Mouse (Mus musculus): Measurements from ENCODE around the gene Phf19. TPM values are rescaled to one million over a fixed set of nuclear protein-coding genes. Genes with fewer than 3 reads are reported as not detected.
A peak's percentile ranks its signal among the peaks of the same experiment; 100 is the strongest.

The Phf19 gene
- 1.1 and 1.3 TPM in 2 replicates for polyA plus RNA-seq (2015; fragmentation: Nextera tagmentation; extraction: Ambion mirVana)

DNA sequence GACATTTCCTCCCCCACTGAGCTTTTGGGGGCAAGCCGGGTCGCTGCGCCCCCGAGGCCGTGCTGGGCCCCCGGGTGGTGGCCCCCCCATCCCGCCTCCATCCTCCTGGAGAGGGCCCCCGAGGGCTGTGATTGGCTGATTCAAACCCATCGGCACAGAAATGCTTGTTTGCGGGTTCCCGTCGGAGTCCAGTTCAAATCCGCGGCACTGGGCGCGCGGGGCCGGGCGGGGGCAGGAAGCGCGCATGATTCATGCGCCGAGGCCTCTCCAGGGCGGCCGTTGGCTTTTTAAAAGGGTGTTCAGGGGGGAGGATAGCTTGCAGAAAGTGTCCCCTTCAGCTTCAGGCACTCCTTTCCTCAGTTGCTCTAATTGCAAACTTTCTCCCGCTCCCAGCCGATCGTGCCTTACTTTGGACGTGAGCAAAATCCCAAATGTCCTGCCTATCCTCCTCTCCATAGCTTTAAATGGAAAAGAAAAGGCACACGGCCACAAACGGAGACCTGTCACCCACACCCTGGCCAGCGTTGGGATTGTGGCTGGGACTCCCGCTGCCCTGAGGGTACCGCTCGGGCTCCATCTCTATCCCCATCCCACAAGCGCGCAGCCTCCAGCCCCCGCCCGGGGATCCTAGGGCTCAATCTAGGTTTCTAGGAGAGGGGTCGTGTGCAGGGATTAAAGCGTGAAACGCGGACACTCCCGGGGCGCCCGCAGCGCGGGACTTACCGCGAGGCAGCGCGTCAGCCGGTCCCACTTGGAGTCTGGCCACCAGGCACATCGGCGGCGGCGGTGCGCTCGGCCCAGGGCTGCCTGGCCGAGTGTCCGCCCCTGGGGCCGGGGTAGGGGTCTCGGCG is at the start of gene Phf19:
TSS of gene Phf19 (minus strand) at position 809 of the 851 bp plus-strand sequence.
- 1% methylated on average over 53 of the region's 64 CpGs for WGBS
- Histone ChIP-seq H3K4me1 (replicated peaks) (peaks cover 22% of the 10 kb centered on the region), H3K36me3 (no peaks in the 10 kb centered on the region), H3K27me3 (peaks cover 47% of the 10 kb centered on the region), H3K27ac (no peak within 1 kb of the TSS), H3K4me3 (peak within 1 kb of the TSS; percentile 54), H3K9me3 (no peaks in the 10 kb centered on the region), H3K4me2 (peak within 1 kb of the TSS; percentile 82), H3K9ac (peak within 1 kb of the TSS; percentile 69)
- ATAC-seq (ENCODE audit: low FRiP score) = peak; percentile 37; the same call in 1 of the 2 replicates

DNA sequence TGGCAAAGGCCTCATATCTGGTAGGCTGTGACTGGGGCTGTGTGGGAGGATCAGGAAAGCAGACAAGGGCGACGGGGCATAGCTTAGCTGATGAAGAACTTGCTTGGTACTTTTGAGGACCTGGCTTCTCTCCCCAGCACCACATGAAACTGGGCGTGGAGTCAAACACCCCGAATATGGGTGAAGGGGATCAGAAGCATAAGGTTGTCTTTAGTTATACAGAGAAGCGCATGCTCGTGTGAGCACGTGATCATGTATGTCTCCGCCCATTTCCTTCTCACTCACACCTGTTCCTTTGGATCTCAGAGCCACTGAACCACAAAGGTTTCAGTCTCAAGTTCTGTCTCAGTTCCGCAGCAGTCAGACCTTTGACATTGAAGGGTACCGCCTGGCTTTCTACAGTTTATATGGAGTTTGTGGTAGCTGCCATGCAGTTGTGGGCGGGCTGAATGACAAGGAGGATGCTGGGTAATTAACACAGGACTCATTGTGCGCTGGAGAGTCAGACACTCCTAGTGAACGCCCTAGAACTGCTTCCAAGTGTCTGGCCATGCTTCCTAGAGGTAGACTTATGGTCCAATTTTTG is 49.6 kb upstream of the Phf19 start:
- Histone ChIP-seq H3K36me3 (no peaks in the 10 kb centered on the region), H3K9me3 (no peaks in the 10 kb centered on the region), H3K4me3 (no peak overlapping the region), H3K4me1 (replicated peaks) (peaks cover 7% of the 10 kb centered on the region; the same call in 1 of the 2 replicates), H3K27me3 (peaks cover 7% of the 10 kb centered on the region), H3K27ac (no peak overlapping the region), H3K4me2 (no peak overlapping the region), H3K9ac (no peak overlapping the region)
- 87% methylated on average over 13 of the region's 13 CpGs for WGBS
- no peak for ATAC-seq (ENCODE audit: low FRiP score)

GRCm38 (mm10) chr2:34962893-34963292 is 49.1 kb upstream of the Phf19 start:
- Histone ChIP-seq H3K4me1 (replicated peaks) (peaks cover 7% of the 10 kb centered on the region; the same call in 1 of the 2 replicates), H3K4me2 (no peak overlapping the region), H3K9me3 (no peaks in the 10 kb centered on the region), H3K27ac (no peak overlapping the region), H3K9ac (no peak overlapping the region), H3K36me3 (no peaks in the 10 kb centered on the region), H3K4me3 (no peak overlapping the region), H3K27me3 (peaks cover 7% of the 10 kb centered on the region)
- no peak for ATAC-seq (ENCODE audit: low FRiP score)
- 93% methylated on average over 9 of the region's 9 CpGs for WGBS

DNA sequence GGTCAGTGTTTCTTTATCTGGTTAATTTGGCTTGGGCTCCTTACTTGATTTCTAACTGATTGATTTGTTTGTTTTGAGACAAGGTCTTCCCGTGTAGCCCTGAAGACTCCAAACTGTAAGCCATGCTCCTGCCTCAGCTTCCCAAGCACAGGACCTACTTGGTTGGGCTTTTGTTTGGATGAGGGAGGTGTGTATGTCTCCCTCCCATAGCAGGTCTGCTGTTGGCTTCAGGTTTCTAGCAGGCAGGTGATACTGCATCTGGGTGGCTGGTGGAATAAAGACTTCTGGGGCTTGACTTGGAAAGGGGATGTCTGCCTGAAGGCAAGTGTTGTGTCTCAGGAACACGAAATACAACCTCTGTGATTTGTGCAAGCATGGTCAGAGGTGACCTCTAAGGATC is 48.4 kb upstream of the Phf19 start:
- H3K36me3 ChIP-seq = no peaks in the 10 kb centered on the region
- H3K4me2 ChIP-seq = no peak overlapping the region
- H3K27me3 ChIP-seq = peaks cover 7% of the 10 kb centered on the region
- no peak overlapping the region for H3K4me3 ChIP-seq
- no peak overlapping the region for H3K9ac ChIP-seq
- peaks cover 7% of the 10 kb centered on the region; the same call in 1 of the 2 replicates for H3K4me1 ChIP-seq (replicated peaks)
- WGBS = 87% methylated on average over 2 of the region's 2 CpGs
- no peaks in the 10 kb centered on the region for H3K9me3 ChIP-seq
- no peak overlapping the region for H3K27ac ChIP-seq
- no peak for ATAC-seq (ENCODE audit: low FRiP score)

DNA sequence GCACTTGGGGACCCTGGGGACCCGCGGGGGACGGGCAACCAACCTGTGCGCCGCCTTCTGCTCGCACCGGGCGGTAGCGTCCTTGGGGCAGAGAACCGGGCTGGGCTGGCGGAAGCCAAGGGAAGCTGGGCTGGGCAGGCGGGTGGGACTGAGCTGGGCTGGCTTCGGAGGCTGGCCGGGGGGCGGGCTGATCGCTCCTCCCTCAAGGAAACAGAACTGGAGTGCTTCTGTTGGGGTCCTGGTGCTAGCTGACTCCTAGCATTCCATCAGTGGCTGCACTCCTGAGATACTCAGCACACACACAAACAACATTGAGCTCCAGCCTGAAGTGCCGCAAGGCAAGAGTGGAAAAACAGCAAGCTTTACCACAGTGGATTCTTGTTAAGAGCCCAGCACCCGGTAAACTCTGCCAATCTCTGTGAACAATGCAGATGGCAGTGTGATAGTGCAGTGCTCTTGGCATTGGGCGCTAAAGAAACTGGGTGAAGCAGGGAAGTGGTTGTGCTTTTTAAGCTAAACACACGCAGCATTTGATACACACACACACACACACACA is 47.7 kb upstream of the Phf19 start, which contains the start of gene Traf1:
TSS of gene Traf1 (minus strand) at position 292 of the 556 bp plus-strand sequence.
- Histone ChIP-seq H3K27ac (no peak within 1 kb of the TSS), H3K4me3 (peak within 1 kb of the TSS; percentile 16), H3K27me3 (peaks cover 7% of the 10 kb centered on the region), H3K9me3 (no peaks in the 10 kb centered on the region), H3K4me1 (replicated peaks) (peaks cover 7% of the 10 kb centered on the region; the same call in 1 of the 2 replicates), H3K4me2 (peak within 1 kb of the TSS; percentile 45), H3K36me3 (no peaks in the 10 kb centered on the region), H3K9ac (peak within 1 kb of the TSS; percentile 31; the same call in 1 of the 2 replicates)
- 24% methylated on average over 20 of the region's 20 CpGs for WGBS
- no peak for ATAC-seq (ENCODE audit: low FRiP score)

DNA sequence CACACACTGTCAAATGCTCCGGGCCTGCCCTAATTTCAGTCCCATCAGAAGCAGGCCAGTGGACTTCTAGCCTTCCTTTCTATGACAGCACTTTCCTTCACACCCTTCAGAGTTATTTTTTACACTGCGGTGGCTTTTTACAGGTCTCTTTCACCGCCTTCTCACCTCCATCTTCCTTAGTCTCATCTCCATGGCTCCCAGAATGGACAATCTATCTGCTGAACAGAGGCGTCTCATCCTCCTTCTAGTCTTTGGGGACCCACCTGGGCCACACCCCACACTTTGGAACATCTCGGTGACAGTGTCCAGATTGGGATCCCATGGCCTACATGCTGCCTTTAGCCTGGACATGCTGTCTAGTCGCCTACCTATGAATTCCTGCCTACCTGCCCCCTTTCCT is 47.1 kb upstream of the Phf19 start:
- no peak overlapping the region for H3K27ac ChIP-seq
- no peaks in the 10 kb centered on the region for H3K36me3 ChIP-seq
- peak overlapping the region; percentile 16 for H3K4me3 ChIP-seq
- H3K27me3 ChIP-seq = peaks cover 7% of the 10 kb centered on the region
- ATAC-seq (ENCODE audit: low FRiP score) = no peak
- peak overlapping the region; percentile 45 for H3K4me2 ChIP-seq
- peaks cover 7% of the 10 kb centered on the region; the same call in 1 of the 2 replicates for H3K4me1 ChIP-seq (replicated peaks)
- H3K9me3 ChIP-seq = no peaks in the 10 kb centered on the region
- peak overlapping the region; percentile 31; the same call in 1 of the 2 replicates for H3K9ac ChIP-seq
- 73% methylated on average over 6 of the region's 6 CpGs for WGBS

GRCm38 (mm10) chr2:34960466-34960865 is 46.6 kb upstream of the Phf19 start:
- H3K9me3 ChIP-seq = no peaks in the 10 kb centered on the region
- H3K27ac ChIP-seq = no peak overlapping the region
- H3K4me1 ChIP-seq (replicated peaks) = peaks cover 7% of the 10 kb centered on the region; the same call in 1 of the 2 replicates
- H3K4me3 ChIP-seq = no peak overlapping the region
- no peak overlapping the region for H3K4me2 ChIP-seq
- H3K9ac ChIP-seq = no peak overlapping the region
- WGBS = 86% methylated on average over 4 of the region's 5 CpGs
- no peak for ATAC-seq (ENCODE audit: low FRiP score)
- H3K36me3 ChIP-seq = no peaks in the 10 kb centered on the region
- H3K27me3 ChIP-seq = peaks cover 7% of the 10 kb centered on the region

DNA sequence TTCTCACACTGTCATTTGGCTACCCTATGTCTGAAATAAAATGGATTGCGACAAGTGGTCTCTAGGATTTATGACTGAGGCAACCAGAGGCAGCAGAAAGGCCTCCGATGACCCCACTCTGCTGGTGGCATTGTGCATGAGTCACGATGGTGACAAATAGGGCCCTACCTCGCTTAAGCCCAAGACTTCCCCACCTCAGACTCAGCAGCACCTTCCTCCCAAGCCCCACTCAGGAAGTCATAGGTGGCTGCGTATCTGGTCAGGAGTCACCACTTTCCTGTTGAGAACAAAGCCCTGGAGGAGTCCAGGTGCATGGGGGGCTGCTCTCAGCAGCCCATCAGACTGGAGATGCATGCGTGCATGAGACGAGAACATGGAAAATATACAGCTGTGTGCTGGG is 44.8 kb upstream of the Phf19 start:
- 89% methylated on average over 7 of the region's 7 CpGs for WGBS
- H3K9ac ChIP-seq = no peak overlapping the region
- no peak overlapping the region for H3K27ac ChIP-seq
- H3K27me3 ChIP-seq = peaks cover 7% of the 10 kb centered on the region
- H3K4me2 ChIP-seq = no peak overlapping the region
- ATAC-seq (ENCODE audit: low FRiP score) = no peak
- H3K4me3 ChIP-seq = no peak overlapping the region
- no peaks in the 10 kb centered on the region for H3K36me3 ChIP-seq
- no peaks in the 10 kb centered on the region for H3K9me3 ChIP-seq
- H3K4me1 ChIP-seq (replicated peaks) = peaks cover 7% of the 10 kb centered on the region; the same call in 1 of the 2 replicates

- ATAC-seq (ENCODE audit: low FRiP score) = no peak
- Histone ChIP-seq H3K4me1 (replicated peaks) (peaks cover 7% of the 10 kb centered on the region; the same call in 1 of the 2 replicates), H3K4me3 (no peak overlapping the region), H3K9me3 (no peaks in the 10 kb centered on the region), H3K9ac (no peak overlapping the region), H3K4me2 (no peak overlapping the region), H3K36me3 (no peaks in the 10 kb centered on the region), H3K27me3 (peaks cover 7% of the 10 kb centered on the region), H3K27ac (no peak overlapping the region)
- whole genome bisulfite sequencing = 80% methylated on average over 7 of the region's 7 CpGs
Measured at GRCm38 (mm10) chr2:34958036-34958435, 44.2 kb upstream of the Phf19 start.

GRCm38 (mm10) chr2:34957405-34957804 is 43.6 kb upstream of the Phf19 start:
- WGBS = 83% methylated on average over 1 of the region's 1 CpGs
- Histone ChIP-seq H3K9ac (no peak overlapping the region), H3K36me3 (no peaks in the 10 kb centered on the region), H3K27ac (no peak overlapping the region), H3K27me3 (peaks cover 7% of the 10 kb centered on the region), H3K4me2 (no peak overlapping the region), H3K4me3 (no peak overlapping the region), H3K4me1 (replicated peaks) (peaks cover 7% of the 10 kb centered on the region; the same call in 1 of the 2 replicates), H3K9me3 (no peaks in the 10 kb centered on the region)
- no peak for ATAC-seq (ENCODE audit: low FRiP score)

GRCm38 (mm10) chr2:34956941-34957340 is 43.1 kb upstream of the Phf19 start:
- 79% methylated on average over 5 of the region's 5 CpGs for WGBS
- no peaks in the 10 kb centered on the region for H3K9me3 ChIP-seq
- no peak overlapping the region for H3K4me3 ChIP-seq
- peaks cover 7% of the 10 kb centered on the region for H3K27me3 ChIP-seq
- H3K36me3 ChIP-seq = no peaks in the 10 kb centered on the region
- H3K4me2 ChIP-seq = no peak overlapping the region
- H3K4me1 ChIP-seq (replicated peaks) = peaks cover 7% of the 10 kb centered on the region; the same call in 1 of the 2 replicates
- no peak overlapping the region for H3K27ac ChIP-seq
- no peak overlapping the region for H3K9ac ChIP-seq
- ATAC-seq (ENCODE audit: low FRiP score) = no peak

DNA sequence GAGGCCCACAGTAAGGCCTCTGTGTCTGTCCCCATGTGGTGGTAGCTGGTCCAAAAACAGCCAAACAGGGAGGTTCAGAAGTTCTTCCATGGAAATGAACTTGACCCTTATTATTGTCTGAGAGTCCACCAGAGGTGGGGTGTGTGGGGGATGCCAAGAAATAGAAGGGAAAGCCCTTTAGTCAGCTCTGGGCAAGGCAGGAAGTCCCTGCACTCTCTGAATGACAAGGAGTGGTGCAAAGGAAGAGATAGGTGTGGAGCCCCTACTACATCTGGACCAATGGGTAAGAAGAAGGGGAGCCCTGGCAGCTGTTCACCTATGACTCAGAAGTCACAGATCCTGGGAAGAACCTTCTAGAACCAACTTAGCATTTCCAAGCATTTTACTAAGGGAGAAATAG is 40.5 kb upstream of the Phf19 start:
- no peak overlapping the region for H3K4me2 ChIP-seq
- H3K27ac ChIP-seq = no peak overlapping the region
- H3K9me3 ChIP-seq = no peaks in the 10 kb centered on the region
- no peak overlapping the region for H3K9ac ChIP-seq
- H3K4me1 ChIP-seq (replicated peaks) = no peaks in the 10 kb centered on the region
- H3K27me3 ChIP-seq = no peaks in the 10 kb centered on the region
- no peaks in the 10 kb centered on the region for H3K36me3 ChIP-seq
- H3K4me3 ChIP-seq = no peak overlapping the region
- ATAC-seq (ENCODE audit: low FRiP score) = no peak
